Mouse (Mus musculus) stomach, embryonic 16.5 days (tissue): ENCODE measurements around the gene Osbpl2. TPM values are rescaled to one million over a fixed set of nuclear protein-coding genes. Genes with fewer than 3 reads are reported as not detected.
A peak's percentile ranks its signal among the peaks of the same experiment; 100 is the strongest.

Source experiments
- ATAC-seq: fragments of 200-750 bp; cut with Nextera tagmentation; 2 replicates; pipeline ENCODE4 v1.8.0; 2017; ENCODE audit warnings: moderate number of reproducible peaks, moderate TSS enrichment; ENCODE audit not compliant: insufficient read depth, low FRiP score
- H3K27ac ChIP-seq: fragments of 300-500 bp; sonication (generic); 2 replicates; pipeline ENCODE4 v1.5.1; 2014; ENCODE audit warnings: low read length
- H3K27me3 ChIP-seq: fragments of 300-500 bp; sonication (generic); 2 replicates; pipeline ENCODE4 v1.6.1; 2014; ENCODE audit warnings: low read length, control low read depth, mixed read lengths; ENCODE audit not compliant: control insufficient read depth, insufficient read depth
- H3K36me3 ChIP-seq: fragments of 300-500 bp; sonication (generic); 2 replicates; pipeline ENCODE4 v1.6.1; 2014; ENCODE audit warnings: low read length; ENCODE audit not compliant: control insufficient read depth, insufficient read depth
- H3K4me1 ChIP-seq: fragments of 300-500 bp; sonication (generic); 2 replicates; pipeline ENCODE4 v1.6.1; 2014; ENCODE audit warnings: low read length, control low read depth, mixed read lengths; ENCODE audit not compliant: control insufficient read depth, insufficient read depth
- H3K4me2 ChIP-seq: fragments of 300-500 bp; sonication (generic); 2 replicates; pipeline ENCODE4 v1.6.1; 2014; ENCODE audit warnings: low read depth, low read length, mixed read lengths
- H3K4me3 ChIP-seq: fragments of 300-500 bp; sonication (generic); replicated peaks from 2 replicates; pipeline ENCODE4 v1.5.1; 2014; ENCODE audit warnings: mild to moderate bottlenecking, low read length
- H3K9ac ChIP-seq: fragments of 300-500 bp; sonication (generic); 2 replicates; pipeline ENCODE4 v1.6.1; 2014; ENCODE audit warnings: low read length
- H3K9me3 ChIP-seq: fragments of 300-500 bp; sonication (generic); replicated peaks from 2 replicates; pipeline ENCODE4 v1.6.1; 2016; ENCODE audit warnings: low read length, control low read depth; ENCODE audit not compliant: control insufficient read depth
- WGBS: fragments of 180-500 bp; shearing (Covaris S2); extraction: QIAGEN DNeasy Blood & Tissue Kit; methylation state at CpG from one replicate; pipeline ENCODE4 v1.1.7; 2014; 5-methylcytosine and 5-hydroxymethylcytosine counted together
- polyA plus RNA-seq: library from polyadenylated mRNA; unstranded; fragments of >200 nt; fragmentation: Nextera tagmentation; extraction: Ambion mirVana; gene quantifications from 2 replicates; pipeline ENCODE4 v1.2.1, GENCODE M21; 2015

Gene Osbpl2
- polyA plus RNA-seq, 1 experiment from 2014 or later: 39.6 TPM

DNA sequence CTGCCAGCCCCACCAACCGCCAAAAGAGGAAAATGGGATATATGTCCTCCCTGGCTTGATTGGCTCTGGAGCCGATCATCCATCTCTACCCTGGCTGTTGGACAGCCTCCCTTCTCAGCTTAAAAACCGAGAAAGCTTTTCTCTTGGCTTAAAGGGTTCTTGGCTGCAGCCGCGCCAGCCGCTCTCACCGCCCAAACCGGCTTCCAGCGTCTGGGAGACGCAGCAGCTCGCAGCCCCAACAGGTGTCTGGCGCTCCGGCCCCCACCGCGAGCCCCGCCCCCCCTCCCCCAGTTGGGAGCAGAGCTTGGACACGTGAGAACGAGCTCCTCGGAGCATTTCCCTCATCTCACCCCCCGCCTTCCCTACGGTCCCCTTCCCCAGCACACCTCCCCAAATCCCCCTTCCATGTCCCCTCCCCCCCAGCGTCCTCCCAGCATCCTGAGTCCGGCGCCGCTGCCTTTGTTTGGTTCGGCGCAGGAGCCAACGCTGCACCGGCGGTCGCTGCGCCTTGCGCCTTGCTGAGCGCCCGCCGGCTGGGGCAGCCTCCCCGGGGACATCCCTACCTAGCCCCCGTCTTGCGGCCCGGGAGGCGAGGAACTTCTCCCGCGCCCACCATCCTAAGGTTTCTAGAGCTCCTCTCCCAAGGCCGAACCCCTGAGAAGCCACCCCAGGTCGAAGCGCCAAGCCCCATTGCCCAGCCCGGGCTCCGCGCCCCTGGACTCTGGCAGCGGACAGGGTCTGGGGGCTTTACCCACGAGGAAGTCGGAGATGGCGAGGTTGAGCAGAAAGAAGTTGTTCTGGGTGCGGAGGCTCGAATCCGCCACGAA lies 15.7 kb upstream of the Osbpl2 start:
- Histone ChIP-seq H3K27me3 (peaks cover 68% of the 10 kb centered on the region), H3K9me3 (no peaks in the 10 kb centered on the region), H3K36me3 (no peaks in the 10 kb centered on the region), H3K9ac (no peak overlapping the region), H3K4me3 (peak overlapping the region; percentile 53), H3K4me2 (peak overlapping the region; percentile 98), H3K27ac (no peak overlapping the region), H3K4me1 (peaks cover 12% of the 10 kb centered on the region; the same call in 1 of the 2 replicates)
- no peak for ATAC-seq
- WGBS: 2% methylated on average over 53 of the region's 57 CpGs

DNA sequence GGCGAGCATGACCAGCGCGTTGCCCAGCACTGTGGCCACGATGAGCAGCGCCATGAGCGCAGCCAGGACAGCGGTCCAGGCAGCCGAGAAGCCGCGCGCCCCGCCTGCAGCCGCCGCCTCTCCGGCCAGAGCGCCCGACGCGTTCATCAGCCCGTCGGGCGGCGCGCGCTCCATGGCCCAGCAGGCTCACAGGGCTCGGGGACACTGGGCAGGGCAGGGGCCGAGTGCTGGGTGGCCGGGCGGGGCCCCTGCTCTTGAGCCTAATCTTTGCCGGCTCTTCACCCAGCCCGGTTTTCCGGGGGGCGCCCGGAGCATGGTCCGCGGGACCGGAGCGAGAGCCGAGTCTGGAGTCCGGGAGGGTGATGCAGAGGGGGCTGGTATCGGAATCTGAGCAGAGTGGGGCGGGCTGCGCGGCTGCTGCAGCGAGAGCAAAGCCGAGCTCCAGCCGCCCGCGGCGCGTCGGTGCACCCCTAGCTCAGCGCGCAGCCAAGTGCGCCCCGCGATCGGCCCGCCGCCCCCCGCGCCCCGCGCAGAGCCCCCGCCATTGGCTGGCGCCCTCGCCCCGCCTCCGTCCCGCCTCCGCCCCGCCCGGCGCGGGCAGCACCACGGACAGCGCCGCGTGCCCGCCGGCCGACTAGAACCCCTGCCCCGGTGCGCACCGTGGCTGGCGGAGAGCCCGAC lies 15.0 kb upstream of the Osbpl2 start, which contains the start of gene Hrh3:
Gene Hrh3, minus strand, starts transcription at position 511 of the 681 bp plus-strand sequence.
- H3K36me3 ChIP-seq: no peaks in the 10 kb centered on the region
- peaks cover 12% of the 10 kb centered on the region; the same call in 1 of the 2 replicates for H3K4me1 ChIP-seq
- peak within 1 kb of the TSS; percentile 39; the same call in 1 of the 2 replicates for H3K9ac ChIP-seq
- peaks cover 62% of the 10 kb centered on the region for H3K27me3 ChIP-seq
- H3K9me3 ChIP-seq: no peaks in the 10 kb centered on the region
- H3K4me3 ChIP-seq: peak within 1 kb of the TSS; percentile 53
- H3K27ac ChIP-seq: no peak within 1 kb of the TSS
- under 1% methylated on average over 84 of the region's 87 CpGs for WGBS
- peak; percentile 83 for ATAC-seq
- peak within 1 kb of the TSS; percentile 98 for H3K4me2 ChIP-seq

GRCm38 (mm10) chr2:180104659-180105377 lies 14.3 kb upstream of the Osbpl2 start:
- 11% methylated on average over 24 of the region's 24 CpGs for WGBS
- Histone ChIP-seq H3K36me3 (no peaks in the 10 kb centered on the region), H3K9me3 (no peaks in the 10 kb centered on the region), H3K4me1 (peaks cover 12% of the 10 kb centered on the region; the same call in 1 of the 2 replicates), H3K9ac (no peak overlapping the region), H3K27me3 (peaks cover 60% of the 10 kb centered on the region), H3K4me2 (peak overlapping the region; percentile 98), H3K4me3 (peak overlapping the region; percentile 53), H3K27ac (no peak overlapping the region)
- ATAC-seq: peak; percentile 10; the same call in 1 of the 2 replicates

- no peak overlapping the region for H3K9ac ChIP-seq
- peaks cover 12% of the 10 kb centered on the region; the same call in 1 of the 2 replicates for H3K4me1 ChIP-seq
- H3K4me3 ChIP-seq: no peak overlapping the region
- no peak for ATAC-seq
- H3K27me3 ChIP-seq: peaks cover 52% of the 10 kb centered on the region
- H3K36me3 ChIP-seq: no peaks in the 10 kb centered on the region
- no peaks in the 10 kb centered on the region for H3K9me3 ChIP-seq
- no peak overlapping the region for H3K27ac ChIP-seq
- WGBS: 36% methylated on average over 8 of the region's 8 CpGs
- no peak overlapping the region for H3K4me2 ChIP-seq
Measured at GRCm38 (mm10) chr2:180105441-180106190, 13.5 kb upstream of the Osbpl2 start.

DNA sequence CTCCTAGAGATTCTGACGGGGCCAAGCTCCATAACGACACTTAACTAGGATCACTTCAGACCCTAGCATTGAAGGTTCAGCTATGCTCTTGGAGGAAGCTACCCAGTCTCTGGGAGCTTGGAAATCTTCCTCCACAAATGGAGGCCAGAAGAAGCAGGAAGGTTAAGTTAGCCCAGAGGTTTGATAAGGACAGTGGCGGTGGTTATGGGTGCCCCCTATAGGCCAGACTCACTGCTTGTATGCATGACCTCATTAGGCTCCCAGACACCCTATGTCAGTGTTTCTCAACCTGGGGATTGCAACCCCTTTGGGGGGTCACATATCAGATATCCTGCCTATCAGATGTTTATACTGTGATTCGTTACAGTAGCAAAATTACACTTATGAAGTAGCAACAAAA lies 12.0 kb upstream of the Osbpl2 start:
- ATAC-seq: no peak
- H3K27me3 ChIP-seq: peaks cover 38% of the 10 kb centered on the region
- no peaks in the 10 kb centered on the region for H3K9me3 ChIP-seq
- no peak overlapping the region for H3K27ac ChIP-seq
- H3K36me3 ChIP-seq: no peaks in the 10 kb centered on the region
- no peak overlapping the region for H3K9ac ChIP-seq
- H3K4me2 ChIP-seq: no peak overlapping the region
- peaks cover 12% of the 10 kb centered on the region; the same call in 1 of the 2 replicates for H3K4me1 ChIP-seq
- H3K4me3 ChIP-seq: no peak overlapping the region
- WGBS: 59% methylated on average over 4 of the region's 4 CpGs

DNA sequence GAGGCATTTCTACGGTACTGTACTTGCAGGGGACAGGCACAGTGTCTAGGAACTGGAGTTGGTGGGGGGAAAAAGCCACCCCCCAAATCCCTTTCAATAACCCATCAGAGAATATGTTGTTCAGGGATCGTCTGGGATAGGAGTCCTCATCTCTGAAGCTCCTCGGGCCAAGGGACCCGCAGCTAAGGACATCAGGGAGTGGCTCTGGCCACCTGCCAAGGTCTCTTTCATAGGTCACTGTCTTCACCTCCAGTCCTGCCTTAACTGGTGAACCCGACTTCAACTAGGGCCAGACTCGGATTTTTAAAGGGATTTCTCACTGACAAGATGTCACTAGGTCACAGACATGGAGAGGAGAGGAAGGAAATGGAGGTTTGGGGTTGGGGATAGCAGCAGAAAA lies 10.8 kb upstream of the Osbpl2 start:
- no peak for ATAC-seq
- no peak overlapping the region for H3K4me3 ChIP-seq
- 55% methylated on average over 6 of the region's 6 CpGs for WGBS

GRCm38 (mm10) chr2:180113909-180114890 lies 4.9 kb upstream of the Osbpl2 start:
- H3K4me1 ChIP-seq: peaks cover 30% of the 10 kb centered on the region
- no peak for ATAC-seq
- H3K27ac ChIP-seq: no peak overlapping the region
- WGBS: 52% methylated on average over 17 of the region's 17 CpGs
- no peaks in the 10 kb centered on the region; the same call in 1 of the 2 replicates for H3K27me3 ChIP-seq
- H3K9ac ChIP-seq: no peak overlapping the region
- H3K9me3 ChIP-seq: no peaks in the 10 kb centered on the region
- H3K4me3 ChIP-seq: no peak overlapping the region
- no peak overlapping the region for H3K4me2 ChIP-seq
- no peaks in the 10 kb centered on the region for H3K36me3 ChIP-seq

More for the DNA sequence above, 10.8 kb upstream of the Osbpl2 start:
- H3K9ac ChIP-seq: no peak overlapping the region
- peaks cover 26% of the 10 kb centered on the region for H3K27me3 ChIP-seq
- no peak overlapping the region for H3K27ac ChIP-seq
- H3K4me2 ChIP-seq: no peak overlapping the region
- H3K9me3 ChIP-seq: no peaks in the 10 kb centered on the region
- H3K4me1 ChIP-seq: peaks cover 10% of the 10 kb centered on the region; the same call in 1 of the 2 replicates
- no peaks in the 10 kb centered on the region for H3K36me3 ChIP-seq
